Mouse (Mus musculus): ENCODE data around the gene Zmynd11.
"Not testable (repeated sequence)": the region's sequence is repeated elsewhere in the genome, so short reads cannot be mapped to it uniquely, and the experiment has no call there.

The Zmynd11 gene

DNA sequence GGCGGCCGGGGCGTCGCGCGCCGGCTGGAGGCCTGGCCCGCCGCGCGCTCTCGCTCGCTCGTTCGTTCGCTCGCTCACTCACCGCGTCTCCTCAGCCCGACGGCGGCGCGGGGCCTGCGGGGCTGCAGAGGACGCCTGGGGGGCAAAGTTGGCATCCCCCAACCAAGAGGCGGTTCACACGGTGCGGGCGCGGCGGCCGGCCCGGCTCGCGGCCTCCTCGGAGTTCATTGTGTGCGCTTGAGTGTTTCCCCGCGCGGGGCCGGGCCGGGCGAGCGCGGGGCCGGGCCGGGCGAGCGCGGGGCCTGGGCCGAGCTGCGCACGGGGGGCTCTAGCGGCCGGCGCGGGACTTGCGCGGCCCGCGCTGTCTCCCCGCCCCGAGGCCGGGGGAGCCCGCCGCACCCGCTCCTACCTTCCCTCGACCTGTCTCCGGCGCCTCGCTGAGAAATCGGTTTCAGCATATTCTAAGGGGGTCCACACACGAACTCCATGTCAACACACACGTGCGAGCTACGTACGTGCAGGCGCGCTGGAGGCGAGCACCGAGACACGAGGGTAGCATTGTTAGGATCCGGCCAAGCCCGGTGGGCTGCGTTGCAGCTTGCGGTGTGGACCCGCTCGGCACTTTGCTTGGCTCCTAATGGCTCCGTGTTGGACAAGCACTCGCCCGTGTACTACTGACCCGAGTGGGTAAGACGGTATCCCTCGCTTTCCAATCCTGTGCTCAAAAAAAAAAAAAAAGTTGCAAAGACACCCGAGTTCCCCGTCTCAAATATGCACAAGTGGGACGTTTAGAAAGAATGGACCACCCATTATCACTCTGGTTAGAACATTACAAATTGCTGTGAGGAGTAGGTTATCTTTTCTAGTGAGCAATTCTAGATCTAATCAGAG, at the start of gene Zmynd11:
Gene Zmynd11 (minus strand): TSS at position 685 of the 891 bp plus-strand sequence.
- DNase-seq (ENCODE audit: low read depth in 1 of 2, low spot score in 2 of 2): peak; percentile 1 to 2

- DNase-seq (ENCODE audit: low read depth in 1 of 2, low spot score in 2 of 2): no peak
Observed at GRCm38 (mm10) chr13:9795889-9796631, 30.9 kb upstream of the Zmynd11 start.

GRCm38 (mm10) chr13:9786050-9786449, 20.9 kb upstream of the Zmynd11 start:
- DNase-seq (ENCODE audit: low read depth in 1 of 2, low spot score in 2 of 2): no peak

GRCm38 (mm10) chr13:9783717-9784116, 18.6 kb upstream of the Zmynd11 start:
- DNase-seq (ENCODE audit: low read depth in 1 of 2, low spot score in 2 of 2): no peak

- DNase-seq (ENCODE audit: low read depth in 1 of 2, low spot score in 2 of 2): no peak
Observed at GRCm38 (mm10) chr13:9775901-9776300, 10.8 kb upstream of the Zmynd11 start.

GRCm38 (mm10) chr13:9774077-9774476, 8.9 kb upstream of the Zmynd11 start:
- DNase-seq (ENCODE audit: low read depth in 1 of 2, low spot score in 2 of 2): no peak

- DNase-seq (ENCODE audit: low read depth in 1 of 2, low spot score in 2 of 2): no peak
Observed at GRCm38 (mm10) chr13:9767279-9767678, 2.1 kb upstream of the Zmynd11 start.

GRCm38 (mm10) chr13:9766497-9766896, 1.4 kb upstream of the Zmynd11 start:
- no peak for DNase-seq (ENCODE audit: low read depth in 1 of 2, low spot score in 2 of 2)

- no peak for DNase-seq (ENCODE audit: low read depth in 1 of 2, low spot score in 2 of 2)
Observed at GRCm38 (mm10) chr13:9765537-9765851, 364 bp upstream of the Zmynd11 start.

GRCm38 (mm10) chr13:9763828-9764645, 1.1 kb downstream of the Zmynd11 start:
- peak; percentile 9 to 41 for DNase-seq (ENCODE audit: low read depth in 1 of 2, low spot score in 2 of 2)

- DNase-seq (ENCODE audit: low read depth in 1 of 2, low spot score in 2 of 2): peak in 1 of 2 experiments; percentile 37
Observed at GRCm38 (mm10) chr13:9763100-9763827, 1.9 kb downstream of the Zmynd11 start.

- DNase-seq (ENCODE audit: low read depth in 1 of 2, low spot score in 2 of 2): peak in 1 of 2 experiments; percentile 19
Observed at GRCm38 (mm10) chr13:9760057-9760456, 5.1 kb downstream of the Zmynd11 start.

GRCm38 (mm10) chr13:9757842-9758491, 7.2 kb downstream of the Zmynd11 start:
- DNase-seq (ENCODE audit: low read depth in 1 of 2, low spot score in 2 of 2): no peak

GRCm38 (mm10) chr13:9753706-9754105, 11.4 kb downstream of the Zmynd11 start:
- no peak for DNase-seq (ENCODE audit: low read depth in 1 of 2, low spot score in 2 of 2)

- DNase-seq (ENCODE audit: low read depth in 1 of 2, low spot score in 2 of 2): no peak
Observed at GRCm38 (mm10) chr13:9750320-9750719, 14.8 kb downstream of the Zmynd11 start.

DNA sequence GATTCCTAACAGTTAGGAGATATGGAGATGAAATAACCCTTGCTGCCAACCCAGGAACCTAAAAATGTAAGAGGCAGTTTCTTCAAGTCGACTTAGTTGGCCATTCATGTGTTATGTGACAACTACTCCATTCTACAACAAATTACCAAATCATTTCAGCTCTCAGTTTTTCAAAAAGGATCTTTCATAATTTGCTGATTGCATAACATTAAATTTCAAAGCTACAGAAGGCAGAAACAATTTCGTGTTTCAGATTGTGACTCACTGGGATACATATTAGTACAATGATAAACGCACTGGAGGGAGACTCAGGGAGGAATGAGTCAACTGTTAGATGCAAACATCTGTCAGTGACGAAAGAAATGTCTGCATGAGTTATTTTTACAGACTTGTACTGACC, 15.3 kb downstream of the Zmynd11 start:
- no peak for DNase-seq (ENCODE audit: low read depth in 1 of 2, low spot score in 2 of 2)

- no peak for DNase-seq (ENCODE audit: low read depth in 1 of 2, low spot score in 2 of 2)
Observed at GRCm38 (mm10) chr13:9738190-9738589, 26.9 kb downstream of the Zmynd11 start.

DNA sequence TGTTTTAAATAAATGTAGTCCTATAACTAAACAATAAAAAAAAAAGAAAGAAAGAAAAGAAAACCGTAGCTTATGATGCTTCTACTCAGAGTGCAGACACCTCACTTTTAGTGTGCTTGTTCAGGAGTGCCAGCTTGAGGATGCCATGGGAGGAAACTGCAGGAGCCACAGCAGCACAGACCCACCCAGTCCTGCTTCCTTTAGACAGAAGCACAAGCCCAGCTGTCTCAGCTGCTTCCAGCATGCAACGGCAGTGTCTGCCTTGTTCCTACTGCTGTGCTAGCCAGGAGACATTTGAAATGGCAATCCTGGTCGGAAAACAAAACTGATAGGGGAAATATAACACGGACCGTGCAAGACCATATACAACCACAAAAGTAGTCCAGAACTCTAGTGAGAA, 28.1 kb downstream of the Zmynd11 start:
- no peak for DNase-seq (ENCODE audit: low read depth in 1 of 2, low spot score in 2 of 2)

- not testable (repeated sequence) for DNase-seq (ENCODE audit: low read depth in 1 of 2, low spot score in 2 of 2)
Observed at GRCm38 (mm10) chr13:9732262-9732661, 32.9 kb downstream of the Zmynd11 start.

- DNase-seq (ENCODE audit: low read depth in 1 of 2, low spot score in 2 of 2): no peak
Observed at GRCm38 (mm10) chr13:9729073-9729472, 36.1 kb downstream of the Zmynd11 start.
